Mouse (Mus musculus) liver, embryonic 14 days (tissue): ENCODE results near the gene Asah2. TPM values are rescaled to one million over a fixed set of nuclear protein-coding genes. Genes with fewer than 3 reads are reported as not detected.

ENCODE experiments used
- polyA plus RNA-seq: library from polyadenylated mRNA; depleted of rRNA; stranded (reverse); fragments of >200 nt; gene quantifications from 2 replicates; pipeline ENCODE4 v1.2.3, GENCODE M21; 2012; rRNA removed

The Asah2 gene
- polyA plus RNA-seq: 0.70 and 0.92 TPM in 2 replicates

GRCm38 (mm10) chr19:32107771-32108306 is at the start of gene Asah2:
TSS of gene Asah2 (minus strand) at chr19:32108211.

Other genes starting within 250 kb of the Asah2 start
- 5.8 and 6.5 TPM in 2 replicates for gene A1cf, start 239.4 kb downstream of the Asah2 start, polyA plus RNA-seq